Mouse (Mus musculus) MEL (cell line): ENCODE data around the gene Ugt2b35. TPM values are rescaled to one million over a fixed set of nuclear protein-coding genes. Genes with fewer than 3 reads are reported as not detected.
"Not testable (repeated sequence)": the region's sequence is repeated elsewhere in the genome, so short reads cannot be mapped to it uniquely, and the experiment has no call there.

Source experiments
- DNase-seq: peaks from one replicate; pipeline ENCODE4 v3.0.0; 2011; ENCODE audit warnings: low read depth, low spot score
- H3K27ac ChIP-seq: 2 replicates; pipeline ENCODE4 v1.5.1; 2012; ENCODE audit warnings: low read depth, mild to moderate bottlenecking, control low read depth, low read length, moderate library complexity; ENCODE audit not compliant: control insufficient read depth
- H3K27me3 ChIP-seq, 2 experiments: fragments of 150-350 bp in 1 of 2; sonication (generic) in 1 of 2; 2 replicates each; pipeline ENCODE4 v1.6.1; 2012; ENCODE audit warnings: low read length in 2 of 2, mild to moderate bottlenecking in 2 of 2, improper control_type of control experiment in 1 of 2, moderate library complexity in 1 of 2; ENCODE audit not compliant: insufficient read depth in 2 of 2, control insufficient read depth in 1 of 2
- H3K36me3 ChIP-seq, 2 experiments: 2 replicates each; pipeline ENCODE4 v1.6.1; 2012 to 2014; ENCODE audit warnings: low read length in 2 of 2, improper control_type of control experiment in 1 of 2, inconsistent platforms in 1 of 2, mild to moderate bottlenecking in 1 of 2; ENCODE audit not compliant: insufficient read depth in 2 of 2, control insufficient read depth in 1 of 2
- H3K4me1 ChIP-seq, 2 experiments: fragments of 150-350 bp in 1 of 2; sonication (generic) in 1 of 2; 2 replicates each; pipeline ENCODE4 v1.6.1; 2012; ENCODE audit warnings: low read length in 2 of 2, improper control_type of control experiment in 1 of 2, mild to moderate bottlenecking in 1 of 2; ENCODE audit not compliant: insufficient read depth in 2 of 2, control insufficient read depth in 1 of 2
- H3K4me3 ChIP-seq, 2 experiments: fragments of 150-350 bp in 1 of 2; sonication (generic) in 1 of 2; 2 replicates each; pipeline ENCODE4 v1.5.1; 2012; ENCODE audit warnings: low read depth in 2 of 2, low read length in 2 of 2, mild to moderate bottlenecking in 2 of 2, moderate library complexity in 2 of 2, control low read depth in 1 of 2, improper control_type of control experiment in 1 of 2; ENCODE audit not compliant: control insufficient read depth in 1 of 2, insufficient read depth in 1 of 2
- H3K79me2 ChIP-seq: 2 replicates; pipeline ENCODE4 v1.6.1; 2012; ENCODE audit warnings: mild to moderate bottlenecking, low read length, moderate library complexity; ENCODE audit not compliant: control insufficient read depth, poor library complexity, insufficient read depth
- H3K9ac ChIP-seq: 2 replicates; pipeline ENCODE4 v1.6.1; 2012; ENCODE audit warnings: low read depth, mild to moderate bottlenecking, control low read depth, low read length, moderate library complexity; ENCODE audit not compliant: control insufficient read depth, poor library complexity, severe bottlenecking
- H3K9me3 ChIP-seq: fragments of 150-350 bp; sonication (generic); replicated peaks from 2 replicates; pipeline ENCODE4 v1.6.1; 2012; ENCODE audit warnings: mild to moderate bottlenecking, low read length, improper control_type of control experiment, moderate library complexity; ENCODE audit not compliant: insufficient read depth
- BHLHE40 ChIP-seq: IDR thresholded peaks from 2 replicates; pipeline ENCODE4 v1.6.1; 2012; ENCODE audit warnings: low read depth, mild to moderate bottlenecking, inconsistent platforms, low read length, improper control_type of control experiment, borderline replicate concordance
- CHD1 ChIP-seq: IDR thresholded peaks from 2 replicates; pipeline ENCODE4 v1.6.1; 2012; ENCODE audit warnings: low read depth, mild to moderate bottlenecking, inconsistent platforms, low read length, improper control_type of control experiment
- CHD2 ChIP-seq: IDR thresholded peaks from 2 replicates; pipeline ENCODE4 v1.6.1; 2011; ENCODE audit warnings: low read length, improper control_type of control experiment
- E2F4 ChIP-seq: IDR thresholded peaks from 2 replicates; pipeline ENCODE4 v1.6.1; 2011; ENCODE audit warnings: low read depth, low read length, improper control_type of control experiment, borderline replicate concordance
- ELF1 ChIP-seq: IDR thresholded peaks from 2 replicates; pipeline ENCODE4 v1.6.1; 2014; ENCODE audit warnings: low read depth, mild to moderate bottlenecking, inconsistent platforms, low read length, improper control_type of control experiment, moderate library complexity
- JUND ChIP-seq: IDR thresholded peaks from 2 replicates; pipeline ENCODE4 v1.6.1; 2011; ENCODE audit warnings: low read depth, mild to moderate bottlenecking, improper control_type of control experiment, low read length
- MAZ ChIP-seq: IDR thresholded peaks from 2 replicates; pipeline ENCODE4 v1.6.1; 2012; ENCODE audit warnings: low read depth, mild to moderate bottlenecking, inconsistent platforms, low read length, improper control_type of control experiment
- MXI1 ChIP-seq: IDR thresholded peaks from 2 replicates; pipeline ENCODE4 v1.6.1; 2011; ENCODE audit warnings: mild to moderate bottlenecking, low read depth, low read length, improper control_type of control experiment
- MYB ChIP-seq: IDR thresholded peaks from 2 replicates; pipeline ENCODE4 v1.6.1; 2011; ENCODE audit warnings: mild to moderate bottlenecking, low read depth, low read length, improper control_type of control experiment
- POLR2A ChIP-seq, 2 experiments: IDR thresholded peaks; 2 replicates each; pipeline ENCODE4 v1.6.1; 2011 to 2012; ENCODE audit warnings: low read length in 2 of 2, mild to moderate bottlenecking in 2 of 2, control low read depth in 1 of 2, improper control_type of control experiment in 1 of 2, low read depth in 1 of 2, moderate library complexity in 1 of 2; ENCODE audit not compliant: control insufficient read depth in 1 of 2, insufficient read depth in 1 of 2, poor library complexity in 1 of 2
- POLR2AphosphoS5 ChIP-seq: IDR thresholded peaks from 2 replicates; pipeline ENCODE4 v1.6.1; 2012; ENCODE audit warnings: low read depth, borderline replicate concordance, mild to moderate bottlenecking, inconsistent platforms, low read length, moderate library complexity, mixed read lengths
- RAD21 ChIP-seq: IDR thresholded peaks from 2 replicates; pipeline ENCODE4 v1.6.1; 2011; ENCODE audit warnings: mild to moderate bottlenecking, low read depth, low read length, improper control_type of control experiment
- RCOR1 ChIP-seq: IDR thresholded peaks from 2 replicates; pipeline ENCODE4 v1.6.1; 2012; ENCODE audit warnings: low read depth, mild to moderate bottlenecking, inconsistent platforms, low read length, improper control_type of control experiment
- SIN3A ChIP-seq: IDR thresholded peaks from 2 replicates; pipeline ENCODE4 v1.6.1; 2012; ENCODE audit warnings: low read length, improper control_type of control experiment, inconsistent platforms
- TAL1 ChIP-seq: IDR thresholded peaks from 2 replicates; pipeline ENCODE4 v1.6.1; 2012; ENCODE audit warnings: mild to moderate bottlenecking, inconsistent platforms, low read length, moderate library complexity, mixed read lengths
- TCF12 ChIP-seq: IDR thresholded peaks from 2 replicates; pipeline ENCODE4 v1.6.1; 2014; ENCODE audit warnings: low read depth, mild to moderate bottlenecking, inconsistent platforms, low read length, improper control_type of control experiment, moderate library complexity
- UBTF ChIP-seq: IDR thresholded peaks from 2 replicates; pipeline ENCODE4 v1.6.1; 2012; ENCODE audit warnings: low read depth, mild to moderate bottlenecking, inconsistent platforms, low read length, improper control_type of control experiment, moderate library complexity, borderline replicate concordance; ENCODE audit not compliant: insufficient read depth
- USF2 ChIP-seq, 2 experiments: IDR thresholded peaks; 2 replicates each; pipeline ENCODE4 v1.6.1; 2011 to 2012; ENCODE audit warnings: improper control_type of control experiment in 2 of 2, low read length in 2 of 2, borderline replicate concordance in 1 of 2, inconsistent platforms in 1 of 2, low read depth in 1 of 2, mild to moderate bottlenecking in 1 of 2; ENCODE audit not compliant: insufficient read depth in 1 of 2
- ZKSCAN1 ChIP-seq: IDR thresholded peaks from 2 replicates; pipeline ENCODE4 v1.6.1; 2012; ENCODE audit warnings: low read depth, mild to moderate bottlenecking, inconsistent platforms, low read length, improper control_type of control experiment, moderate library complexity
- ZMIZ1 ChIP-seq: IDR thresholded peaks from 2 replicates; pipeline ENCODE4 v1.6.1; 2012; ENCODE audit warnings: low read depth, mild to moderate bottlenecking, inconsistent platforms, low read length, improper control_type of control experiment, moderate library complexity
- ZNF384 ChIP-seq: IDR thresholded peaks from 2 replicates; pipeline ENCODE4 v1.6.1; 2012; ENCODE audit warnings: low read depth, mild to moderate bottlenecking, inconsistent platforms, low read length, improper control_type of control experiment
- polyA plus RNA-seq, 2 experiments: library from polyadenylated mRNA; stranded (reverse) in 1 of 2; unstranded in 1 of 2; fragments of >175 nt in 1 of 2; fragments of >200 nt in 1 of 2; gene quantifications; 2 replicates each; pipeline versions ENCODE4 v1.2.1 to v1.2.4; 2012; ENCODE audit warnings: low replicate concordance in 2 of 2, low read depth in 1 of 2; ENCODE audit not compliant: insufficient read length in 2 of 2, insufficient read depth in 1 of 2, missing spikeins in 1 of 2
- total RNA-seq: library from RNA; depleted of rRNA; stranded (reverse); fragments of 300-350 nt; gene quantifications from 2 replicates; pipeline ENCODE4 v1.2.3, GENCODE M21; 2012

The Ugt2b35 gene
- total and polyA plus RNA-seq, 3 experiments = not detected

GRCm38 (mm10) chr5:86967271-86967670 is 33.4 kb upstream of the Ugt2b35 start:
- H3K4me1 ChIP-seq, H3K4me3 ChIP-seq, H3K36me3 ChIP-seq, H3K79me2 ChIP-seq, H3K27me3 ChIP-seq, H3K9ac ChIP-seq, DNase-seq, H3K27ac ChIP-seq, H3K9me3 ChIP-seq: not testable (repeated sequence)

GRCm38 (mm10) chr5:87004735-87005134 is 4.1 kb downstream of the Ugt2b35 start:
- DNase-seq = no peak
- H3K27ac ChIP-seq = no peak overlapping the region

GRCm38 (mm10) chr5:87015477-87015876 is 14.8 kb downstream of the Ugt2b35 start:
- H3K27me3 ChIP-seq = no peaks in the 10 kb centered on the region
- H3K27ac ChIP-seq = no peak overlapping the region
- H3K4me3 ChIP-seq = no peak overlapping the region
- no peaks in the 10 kb centered on the region for H3K36me3 ChIP-seq
- no peak for DNase-seq
- no peaks in the 10 kb centered on the region for H3K79me2 ChIP-seq
- H3K4me1 ChIP-seq = no peaks in the 10 kb centered on the region
- no peak for TF ChIP-seq E2F4
- no peak for TF ChIP-seq JUND
- no peak overlapping the region for H3K9ac ChIP-seq
- no peaks in the 10 kb centered on the region for H3K9me3 ChIP-seq

More at GRCm38 (mm10) chr5:87004735-87005134, 4.1 kb downstream of the Ugt2b35 start:
- Histone ChIP-seq H3K9ac (no peak overlapping the region), H3K27me3 (no peaks in the 10 kb centered on the region), H3K79me2 (no peaks in the 10 kb centered on the region), H3K36me3 (no peaks in the 10 kb centered on the region), H3K4me1 (no peaks in the 10 kb centered on the region), H3K9me3 (no peaks in the 10 kb centered on the region), H3K4me3 (no peak overlapping the region)
- TF ChIP-seq MAZ (no peak), UBTF (no peak), CHD2 (no peak), ELF1 (no peak), RAD21 (no peak), BHLHE40 (no peak), ZMIZ1 (no peak), POLR2A (IDR thresholded peaks at IDR 0.05; ENCODE audit: control insufficient read depth in 1 of 2, insufficient read depth in 1 of 2, low read depth in 1 of 2, low read length in 2 of 2, poor library complexity in 1 of 2) (no peak)

- no peaks in the 10 kb centered on the region for H3K79me2 ChIP-seq
- no peaks in the 10 kb centered on the region for H3K27me3 ChIP-seq
- TF ChIP-seq MYB (no peak), RCOR1 (no peak), ZKSCAN1 (no peak), TCF12 (no peak), USF2 (IDR thresholded peaks at IDR 0.05; ENCODE audit: borderline replicate concordance in 1 of 2, insufficient read depth in 1 of 2, low read depth in 1 of 2, low read length in 2 of 2) (no peak), ELF1 (no peak), CHD1 (no peak), MXI1 (no peak), TAL1 (no peak), SIN3A (no peak), POLR2AphosphoS5 (no peak), MAZ (no peak), ZNF384 (no peak)
- TF ChIP-seq, all 39 proteins: peak for 0
Measured at GRCm38 (mm10) chr5:87027359-87027758, 26.7 kb downstream of the Ugt2b35 start.

More at GRCm38 (mm10) chr5:87027359-87027758, 26.7 kb downstream of the Ugt2b35 start:
- no peaks in the 10 kb centered on the region for H3K9me3 ChIP-seq
- DNase-seq = no peak
- H3K4me3 ChIP-seq = no peak overlapping the region
- no peaks in the 10 kb centered on the region for H3K36me3 ChIP-seq
- H3K27ac ChIP-seq = no peak overlapping the region
- H3K9ac ChIP-seq = no peak overlapping the region
- H3K4me1 ChIP-seq = no peaks in the 10 kb centered on the region
